Mouse (Mus musculus): ENCODE measurements around the gene Dcxr.
"Not testable (repeated sequence)": the region's sequence is repeated elsewhere in the genome, so short reads cannot be mapped to it uniquely, and the experiment has no call there.

Gene Dcxr

GRCm38 (mm10) chr11:120730331-120730870 is 3.3 kb upstream of the Dcxr start:
- in situ Hi-C loops (cut with MboI, MseI): no loop called here

DNA sequence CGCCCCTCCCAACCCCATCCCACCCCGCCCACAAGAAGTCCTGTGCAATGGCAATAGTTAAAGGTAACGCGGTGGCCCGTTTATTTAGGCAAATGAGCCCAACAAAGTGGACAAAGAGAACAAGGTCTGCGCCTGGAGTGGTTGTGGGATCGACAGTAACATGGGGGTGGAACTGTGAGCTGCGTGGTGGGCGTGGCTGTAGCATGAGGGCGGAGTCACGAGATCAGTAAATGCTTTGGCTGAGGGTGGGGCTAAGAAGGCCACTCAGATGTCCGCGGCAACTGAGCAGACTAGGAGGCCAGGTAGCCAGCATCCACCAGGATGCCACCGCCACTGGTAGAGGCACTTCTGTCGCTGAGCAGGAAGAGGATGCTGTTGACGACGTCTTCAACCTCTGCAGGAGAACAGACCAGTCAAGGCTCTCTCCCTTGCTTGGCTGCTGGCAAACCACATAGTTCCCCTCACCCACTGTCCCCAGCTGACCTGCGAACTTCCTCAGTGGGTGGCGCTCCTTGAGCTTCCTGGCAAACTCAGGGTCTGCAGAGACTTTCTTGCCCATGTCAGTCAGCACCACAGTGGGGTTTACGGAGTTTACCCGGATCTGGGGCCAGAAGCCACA is 2.5 kb upstream of the Dcxr start:
- in situ Hi-C loops (cut with MboI, MseI): not testable (repeated sequence)

GRCm38 (mm10) chr11:120728530-120729240 is 1.6 kb upstream of the Dcxr start:
- in situ Hi-C loops (cut with MboI, MseI): no loop called here

DNA sequence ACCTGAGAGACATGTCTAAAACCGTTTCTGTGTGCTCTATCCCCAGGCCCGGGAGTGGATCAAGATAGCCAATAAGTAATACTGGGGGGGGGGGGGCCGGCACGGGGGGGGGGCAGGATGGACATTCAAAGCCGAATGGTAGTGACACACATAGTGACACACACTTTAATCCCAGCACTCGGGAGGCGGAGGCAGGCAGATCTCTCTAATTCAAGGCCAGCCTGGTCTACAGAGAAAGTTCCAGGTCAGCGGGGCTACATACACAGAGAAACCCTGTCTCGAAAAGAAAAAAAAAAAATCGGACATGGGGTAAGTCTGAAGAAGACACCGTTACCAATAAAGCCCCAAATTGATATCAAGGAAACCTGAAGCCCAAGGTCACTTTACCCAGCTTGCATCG is 483 bp upstream of the Dcxr start:
- in situ Hi-C loops (cut with MboI, MseI): no loop called here

DNA sequence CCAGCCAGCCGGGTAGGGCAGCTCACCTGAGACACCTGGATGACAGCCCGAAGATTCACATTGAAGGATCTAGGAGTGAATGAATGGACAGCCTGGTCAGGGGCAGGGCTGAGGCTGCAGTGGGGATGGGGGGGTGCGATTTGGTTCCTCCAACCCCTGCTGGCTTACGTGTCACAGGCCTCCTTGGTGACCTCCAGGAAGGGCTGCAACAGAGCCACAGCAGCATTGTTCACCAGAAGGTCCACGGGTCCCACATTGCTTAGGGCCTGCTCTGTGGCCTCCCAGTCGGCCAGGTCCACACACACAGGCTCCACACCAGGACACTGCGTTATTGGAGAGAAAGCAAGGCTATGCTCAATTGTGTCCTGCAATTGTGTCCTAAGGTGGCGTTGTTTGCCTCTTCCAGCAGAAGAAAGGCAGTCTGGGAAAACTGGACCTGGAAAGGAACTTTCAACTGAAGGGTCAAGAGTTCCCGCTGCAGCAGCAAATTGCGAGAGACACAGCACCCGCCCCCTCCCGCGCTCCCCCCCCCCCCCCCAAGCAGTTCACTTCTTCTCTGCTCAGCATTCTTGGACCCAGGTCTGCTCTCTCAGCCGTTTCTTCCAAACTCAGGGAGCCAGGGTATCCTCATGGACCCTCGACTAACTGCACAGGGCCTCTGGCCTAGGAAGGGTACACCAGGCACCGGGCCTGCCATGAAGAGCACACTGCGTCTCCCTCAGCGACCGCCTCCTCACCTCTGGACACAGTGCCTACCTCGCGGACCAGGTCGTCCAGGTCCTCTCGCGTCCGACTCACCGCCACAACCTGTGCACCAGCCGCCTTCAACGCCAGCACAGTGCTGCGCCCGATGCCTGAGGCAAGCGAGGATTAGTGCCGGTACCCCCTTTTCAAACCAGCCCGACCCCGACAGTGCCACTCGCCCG is 575 bp downstream of the Dcxr start:
- in situ Hi-C loops (cut with MboI, MseI): no loop called here

- in situ Hi-C loops (cut with MboI, MseI): no loop called here
Measured at GRCm38 (mm10) chr11:120723509-120723908, 3.6 kb downstream of the Dcxr start.

DNA sequence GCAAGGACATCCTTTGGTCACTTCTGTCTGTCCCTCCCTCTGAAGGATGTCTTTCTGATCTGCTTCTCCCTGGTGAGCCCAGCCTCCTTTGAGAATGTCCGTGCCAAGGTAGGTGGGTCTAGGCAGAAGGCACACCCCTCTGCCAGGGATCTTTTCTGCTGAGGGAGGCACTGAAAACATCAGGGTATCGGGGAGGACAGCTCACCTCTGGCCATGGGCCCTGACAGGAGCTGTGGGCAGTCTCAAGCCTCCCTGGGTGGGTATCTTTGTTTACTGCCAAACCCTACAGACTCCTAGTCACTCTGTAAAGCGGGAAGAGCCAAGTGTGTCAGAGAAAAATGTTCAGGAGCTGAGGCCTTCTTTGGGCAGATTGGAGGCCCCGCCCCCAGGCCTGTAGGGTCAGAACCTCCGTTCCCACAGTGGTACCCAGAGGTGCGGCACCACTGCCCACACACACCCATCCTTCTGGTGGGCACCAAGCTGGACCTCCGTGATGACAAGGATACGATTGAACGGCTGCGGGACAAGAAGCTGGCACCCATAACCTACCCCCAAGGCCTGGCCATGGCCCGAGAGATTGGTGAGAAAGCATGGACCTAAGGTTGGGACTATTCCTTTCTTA is 4.2 kb downstream of the Dcxr start:
- in situ Hi-C loops (cut with MboI, MseI): no loop called here

DNA sequence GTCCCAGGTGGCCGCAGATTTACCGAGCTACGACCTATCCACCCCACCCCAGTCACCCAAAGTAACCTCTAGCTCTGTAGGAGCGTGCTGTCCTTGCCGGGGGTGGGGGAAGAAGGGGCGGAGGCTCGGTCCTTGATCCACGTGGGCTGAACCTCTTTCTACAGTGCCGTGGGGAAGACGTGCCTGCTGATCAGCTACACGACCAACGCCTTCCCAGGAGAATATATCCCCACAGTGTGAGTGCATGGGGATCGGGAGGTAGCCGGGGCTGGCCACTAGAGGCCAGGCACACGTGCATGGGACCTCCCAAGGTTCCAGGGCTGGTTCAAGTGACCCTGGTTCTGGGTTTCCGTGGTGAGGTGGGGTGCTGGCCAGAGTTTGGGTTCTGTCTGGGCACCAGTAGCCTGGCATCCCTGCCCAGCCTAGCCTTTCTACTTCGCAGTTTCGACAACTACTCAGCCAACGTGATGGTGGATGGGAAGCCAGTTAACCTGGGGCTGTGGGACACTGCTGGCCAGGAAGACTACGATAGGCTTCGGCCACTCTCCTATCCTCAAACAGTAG is 4.9 kb downstream of the Dcxr start:
- in situ Hi-C loops (cut with MboI, MseI): no loop called here

DNA sequence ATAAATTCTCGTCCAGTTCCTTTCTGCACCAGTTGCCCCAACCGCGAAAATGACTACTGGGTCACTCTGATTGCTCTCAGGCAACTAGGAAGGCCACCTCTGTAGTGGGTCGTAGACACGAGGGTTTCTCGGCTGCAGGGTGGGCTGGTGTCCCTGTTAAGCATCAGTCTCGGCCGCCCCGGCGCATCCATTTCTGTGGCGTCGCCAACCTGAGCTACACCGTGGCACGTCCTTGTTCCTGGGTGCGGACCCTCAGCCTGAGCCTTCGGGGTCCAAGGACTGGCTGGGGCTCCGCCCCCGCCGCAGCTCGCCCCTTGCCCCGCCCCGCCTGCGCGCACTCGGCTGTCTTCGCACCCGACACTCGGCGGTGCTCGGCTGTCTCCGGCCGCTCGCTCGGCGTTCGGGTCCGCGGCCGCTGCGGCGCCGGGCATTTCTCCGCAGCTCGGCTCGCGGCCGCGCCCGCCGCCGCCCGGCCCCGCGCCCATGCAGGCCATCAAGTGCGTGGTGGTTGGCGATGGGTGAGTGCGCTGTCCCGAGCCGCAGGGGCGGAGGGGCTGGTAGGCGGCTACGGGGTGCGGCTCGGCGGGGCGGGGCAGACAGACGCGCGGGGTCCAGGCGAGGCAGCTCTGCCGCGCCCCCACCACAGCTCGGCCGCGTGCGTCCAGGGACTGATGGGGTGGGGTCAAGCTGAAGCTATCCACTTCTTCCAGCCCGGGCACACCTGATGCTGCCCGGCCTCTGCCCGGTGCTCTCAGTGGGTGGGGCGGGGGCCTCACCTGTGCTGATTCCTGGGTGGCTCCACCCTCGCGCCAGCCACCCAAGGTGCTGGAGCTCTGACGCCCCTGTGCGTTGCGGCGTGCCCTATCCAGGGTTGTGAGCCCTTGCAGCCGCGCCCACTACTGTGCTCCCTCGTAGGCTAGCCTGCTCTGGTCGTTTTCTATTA is 5.7 kb downstream of the Dcxr start, which contains the start of gene Rac3:
Rac3 (plus strand) TSS at position 347 of the 943 bp plus-strand sequence.
- in situ Hi-C loops (cut with MboI, MseI): no loop called here

GRCm38 (mm10) chr11:120720450-120720849 is 6.6 kb downstream of the Dcxr start:
- in situ Hi-C loops (cut with MboI, MseI): no loop called here

DNA sequence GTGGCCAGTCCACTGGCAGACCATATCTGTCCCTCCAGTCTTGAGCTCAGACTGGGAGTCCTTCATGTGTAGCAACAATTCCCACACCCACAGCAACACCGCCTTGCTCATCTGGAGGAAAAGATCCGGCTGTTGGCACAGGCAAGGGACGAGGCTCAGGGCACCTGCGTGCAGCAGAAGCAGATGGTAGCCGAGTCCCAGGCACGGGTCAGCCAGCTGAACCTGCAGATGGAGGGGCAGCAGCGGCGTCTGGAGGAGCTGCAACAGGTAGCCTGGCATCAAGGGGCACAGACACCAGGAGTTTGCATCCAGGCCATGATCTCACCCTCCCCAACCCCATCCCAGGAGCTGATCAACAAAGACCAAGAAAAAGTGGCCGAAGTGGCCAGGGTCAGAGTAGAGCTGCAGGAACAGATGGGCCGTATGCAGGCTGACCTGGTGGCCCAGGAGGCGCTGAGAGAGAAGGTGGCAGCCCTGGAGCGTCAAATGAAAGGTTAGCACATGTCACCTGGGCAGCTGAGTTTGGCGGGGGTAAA is 7.2 kb downstream of the Dcxr start:
- in situ Hi-C loops (cut with MboI, MseI): loop anchor here (5.0 kb wide), 1 partner anchor 57 kb away; no protein-coding TSS in a partner anchor

DNA sequence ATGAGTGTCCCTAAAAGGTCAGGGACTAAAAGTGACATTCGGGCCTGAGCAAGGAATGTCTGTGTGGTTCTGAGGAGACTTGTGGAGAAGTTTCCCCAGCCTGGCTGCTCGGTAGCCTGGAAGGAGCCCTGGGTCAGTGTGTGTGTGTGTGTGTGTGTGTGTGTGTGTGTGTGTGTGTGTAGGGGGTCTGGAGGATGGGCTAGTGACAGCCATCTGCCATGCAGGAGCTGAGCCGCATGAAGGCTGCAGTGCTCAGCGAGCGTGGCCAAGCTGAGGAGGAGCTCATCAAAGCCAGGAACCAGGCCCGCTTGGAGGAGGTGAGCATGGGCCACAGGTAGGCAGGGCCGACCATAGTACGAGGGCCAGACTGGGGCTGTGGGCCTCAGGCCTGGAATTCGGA is 7.8 kb downstream of the Dcxr start:
- in situ Hi-C loops (cut with MboI, MseI): loop anchor here (5.0 kb wide), 1 partner anchor 58 kb away; no protein-coding TSS in a partner anchor

GRCm38 (mm10) chr11:120715131-120715530 is 11.9 kb downstream of the Dcxr start:
- in situ Hi-C loops (cut with MboI, MseI): loop anchor here (5.0 kb wide), 1 partner anchor 62 kb away; no protein-coding TSS in a partner anchor

GRCm38 (mm10) chr11:120714546-120714945 is 12.5 kb downstream of the Dcxr start:
- in situ Hi-C loops (cut with MboI, MseI): loop anchor here in 1 of 2 experiments (5.0 kb wide), 1 partner anchor 87 kb away; the partner anchor contains the start of gene Sirt7

- in situ Hi-C loops (cut with MboI, MseI): loop anchor here in 1 of 2 experiments (5.0 kb wide), 1 partner anchor 87 kb away; the partner anchor contains the start of gene Sirt7
Measured at GRCm38 (mm10) chr11:120713580-120714518, 13.2 kb downstream of the Dcxr start, which contains the start of the genes Cenpx and Lrrc45. TSS of gene Cenpx (minus strand) at chr11:120713738. TSS of gene Lrrc45 (plus strand) at chr11:120713925.

DNA sequence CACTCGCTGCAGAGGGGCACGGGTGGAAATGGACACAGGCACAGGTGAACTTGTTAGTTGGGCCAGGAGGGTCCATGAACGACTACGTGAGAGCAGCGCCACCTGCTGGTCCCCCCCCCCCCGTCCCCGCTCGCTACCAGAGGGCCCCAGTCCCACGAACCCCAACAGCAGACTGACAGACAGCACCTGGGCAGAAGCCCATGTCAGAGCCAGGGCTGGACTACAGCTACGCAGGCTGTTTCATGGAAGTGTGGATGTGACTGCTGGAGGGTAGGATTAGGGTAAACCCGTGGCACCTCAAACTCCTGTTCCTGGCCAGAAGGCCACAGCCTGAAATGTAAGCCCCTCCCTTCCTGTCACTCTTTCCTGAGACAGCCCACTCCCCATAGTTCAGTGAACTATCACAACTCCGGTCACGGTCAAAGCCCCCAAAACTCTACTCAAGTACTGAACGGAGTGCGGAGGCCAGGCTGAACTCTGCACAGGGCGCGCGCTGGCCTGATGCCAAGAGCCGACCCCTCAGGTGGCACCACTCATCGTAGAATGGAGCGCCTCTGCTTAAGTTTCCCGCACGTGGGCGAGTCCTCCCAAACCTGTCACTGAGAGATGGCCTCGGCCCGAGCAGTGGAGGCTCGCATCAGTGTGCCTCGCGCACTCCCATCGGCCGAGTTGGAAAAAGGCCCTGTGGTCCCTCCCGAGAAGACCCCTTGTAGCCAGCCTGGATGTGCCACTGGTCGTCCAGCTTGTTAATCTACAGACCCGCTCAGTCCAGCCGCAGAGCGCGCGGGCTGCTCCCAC is 14.1 kb downstream of the Dcxr start:
- in situ Hi-C loops (cut with MboI, MseI): loop anchor here in 1 of 2 experiments (5.0 kb wide), 1 partner anchor 86 kb away; the partner anchor contains the start of gene Sirt7

All from T-helper 17 cell (primary cell).